Mouse (Mus musculus): Measurements from ENCODE around the gene Cnot6l. TPM values are rescaled to one million over a fixed set of nuclear protein-coding genes. Genes with fewer than 3 reads are reported as not detected.

Gene Cnot6l
- polyA plus RNA-seq (2012), result 0.01 and 0.02 TPM in 2 replicates

DNA sequence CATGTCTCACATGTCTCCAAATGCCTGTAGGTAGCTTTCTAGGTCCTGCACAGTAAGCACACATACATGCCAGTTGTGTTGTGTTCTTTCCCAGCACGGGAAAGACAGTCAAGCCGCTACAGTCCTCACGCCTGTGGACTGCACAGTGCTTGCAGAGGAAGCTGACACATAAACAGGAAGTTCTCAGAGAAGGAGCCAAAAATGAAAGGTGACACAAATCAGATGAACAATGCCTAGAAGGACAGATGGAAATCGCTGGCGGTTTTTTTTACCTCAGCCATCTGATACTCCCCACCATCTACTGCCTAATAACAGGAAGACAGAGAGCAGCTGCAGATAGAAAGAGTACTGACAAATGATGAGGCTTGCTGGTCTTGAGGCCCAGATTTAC, at the start of gene Cnot6l:
Cnot6l (minus strand) TSS at position 151 of the 391 bp plus-strand sequence.
- Histone ChIP-seq H3K4me3 (replicated peaks) (peak within 1 kb of the TSS; percentile 95), H3K36me3 (ENCODE audit: control insufficient read depth) (no peaks in the 10 kb centered on the region), H3K27me3 (ENCODE audit: control insufficient read depth) (no peaks in the 10 kb centered on the region), H3K9me3 (ENCODE audit: control insufficient read depth, low read length) (peaks cover 4% of the 10 kb centered on the region), H3K4me1 (ENCODE audit: control insufficient read depth) (peaks cover 33% of the 10 kb centered on the region)
- no peak for TF ChIP-seq TAL1 (IDR thresholded peaks at IDR 0.05; ENCODE audit: low read length)
- TF ChIP-seq GATA1 (IDR thresholded peaks at IDR 0.05; ENCODE audit: low read length), result no peak

DNA sequence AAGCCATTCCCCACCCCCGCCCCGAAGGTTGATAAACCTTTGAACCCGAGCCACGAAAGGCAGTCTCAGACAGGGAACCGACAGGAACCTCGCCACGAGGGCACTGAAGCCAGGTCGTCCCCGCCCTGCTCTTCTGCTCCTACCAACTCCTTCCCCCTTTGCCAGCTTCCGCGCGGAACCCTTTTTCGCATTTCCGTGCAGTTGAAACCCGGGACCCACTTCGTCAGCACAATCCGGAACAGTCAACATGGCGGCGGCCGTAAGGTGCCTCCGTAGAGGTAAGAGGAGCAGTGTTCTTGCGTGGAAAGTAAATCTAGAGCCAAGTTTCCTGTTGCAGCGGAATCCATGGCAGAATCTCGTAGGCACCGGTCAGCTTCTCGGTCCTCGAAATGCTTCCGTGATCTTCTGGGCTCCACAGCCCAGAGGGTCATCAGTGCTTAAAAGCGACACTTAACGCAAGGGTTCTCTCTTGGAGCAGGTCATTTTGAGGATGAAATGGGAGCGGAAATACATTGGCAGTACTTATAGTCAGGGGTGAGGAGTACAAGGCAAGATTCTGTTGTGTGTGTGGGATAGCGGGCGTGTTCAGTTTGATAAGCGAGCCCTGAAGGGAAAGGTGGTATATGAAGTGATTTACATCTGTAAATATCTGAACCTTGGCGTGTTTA, 46.1 kb upstream of the Cnot6l start:
- no peaks in the 10 kb centered on the region for H3K27me3 ChIP-seq (ENCODE audit: control insufficient read depth)
- H3K4me3 ChIP-seq (replicated peaks), result peak overlapping the region; percentile 70
- peaks cover 27% of the 10 kb centered on the region for H3K4me1 ChIP-seq (ENCODE audit: control insufficient read depth)
- H3K9me3 ChIP-seq (ENCODE audit: control insufficient read depth, low read length), result no peaks in the 10 kb centered on the region
- no peak for TF ChIP-seq GATA1 (IDR thresholded peaks at IDR 0.05; ENCODE audit: low read length)
- no peak for TF ChIP-seq TAL1 (IDR thresholded peaks at IDR 0.05; ENCODE audit: low read length)
- H3K36me3 ChIP-seq (ENCODE audit: control insufficient read depth), result peaks cover 15% of the 10 kb centered on the region

DNA sequence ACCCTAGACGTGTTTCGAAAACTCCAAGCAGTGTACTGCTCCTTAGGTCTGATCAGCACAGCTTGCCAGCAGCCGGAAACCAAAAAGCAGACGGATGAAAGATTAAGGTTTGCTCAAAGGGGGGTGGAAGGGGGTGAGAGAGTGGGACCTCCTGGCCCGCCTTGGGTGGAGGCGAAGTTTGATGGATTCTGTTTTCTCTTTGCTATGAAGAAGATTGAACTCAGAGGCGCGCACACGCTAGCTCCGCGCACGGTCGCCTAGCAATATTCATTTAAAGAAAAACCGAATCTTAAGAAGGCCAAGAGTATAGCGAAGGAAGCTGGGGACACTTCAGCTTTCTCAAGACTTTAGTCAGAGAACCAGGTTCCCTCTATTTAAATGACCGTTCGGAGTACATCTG, 45.5 kb upstream of the Cnot6l start, which contains the start of gene Mrpl1:
Mrpl1 (plus strand) TSS at position 35 of the 400 bp plus-strand sequence.
- TF ChIP-seq TAL1 (IDR thresholded peaks at IDR 0.05; ENCODE audit: low read length) (no peak), GATA1 (IDR thresholded peaks at IDR 0.05; ENCODE audit: low read length) (no peak)
- H3K4me3 ChIP-seq (replicated peaks), result peak within 1 kb of the TSS; percentile 70
- H3K9me3 ChIP-seq (ENCODE audit: control insufficient read depth, low read length), result no peaks in the 10 kb centered on the region
- H3K36me3 ChIP-seq (ENCODE audit: control insufficient read depth), result peaks cover 11% of the 10 kb centered on the region
- no peaks in the 10 kb centered on the region for H3K27me3 ChIP-seq (ENCODE audit: control insufficient read depth)
- peaks cover 27% of the 10 kb centered on the region for H3K4me1 ChIP-seq (ENCODE audit: control insufficient read depth)

- Histone ChIP-seq H3K27me3 (ENCODE audit: control insufficient read depth) (no peaks in the 10 kb centered on the region), H3K4me1 (ENCODE audit: control insufficient read depth) (peaks cover 27% of the 10 kb centered on the region), H3K4me3 (replicated peaks) (no peak overlapping the region), H3K36me3 (ENCODE audit: control insufficient read depth) (peaks cover 3% of the 10 kb centered on the region), H3K9me3 (ENCODE audit: control insufficient read depth, low read length) (no peaks in the 10 kb centered on the region)
- no peak for TF ChIP-seq GATA1 (IDR thresholded peaks at IDR 0.05; ENCODE audit: low read length)
- no peak for TF ChIP-seq TAL1 (IDR thresholded peaks at IDR 0.05; ENCODE audit: low read length)
Measured at GRCm38 (mm10) chr5:96208543-96208942, 44.6 kb upstream of the Cnot6l start.

DNA sequence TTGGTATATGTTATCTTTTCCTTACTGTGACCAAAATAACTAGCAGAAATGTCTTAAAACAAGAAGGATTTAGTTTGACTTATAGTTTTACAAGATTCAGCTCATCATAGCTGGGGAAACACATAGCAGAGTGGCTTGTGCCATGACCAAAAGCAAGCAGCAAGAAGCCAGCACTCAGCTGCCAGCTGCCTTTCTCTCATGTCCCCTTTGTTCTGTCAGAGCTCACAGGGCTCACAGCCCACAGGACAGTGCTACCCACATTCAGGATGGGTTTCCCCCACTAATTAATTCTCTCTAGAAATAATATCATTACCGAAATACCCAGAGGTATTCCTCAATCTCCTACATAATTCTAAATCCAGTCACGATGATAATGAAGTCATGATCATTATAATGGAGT, 43.6 kb upstream of the Cnot6l start:
- no peak for TF ChIP-seq GATA1 (IDR thresholded peaks at IDR 0.05; ENCODE audit: low read length)
- TF ChIP-seq TAL1 (IDR thresholded peaks at IDR 0.05; ENCODE audit: low read length), result no peak
- Histone ChIP-seq H3K4me3 (replicated peaks) (no peak overlapping the region), H3K4me1 (ENCODE audit: control insufficient read depth) (peaks cover 27% of the 10 kb centered on the region), H3K36me3 (ENCODE audit: control insufficient read depth) (no peaks in the 10 kb centered on the region; the same call in 1 of the 2 replicates), H3K27me3 (ENCODE audit: control insufficient read depth) (no peaks in the 10 kb centered on the region), H3K9me3 (ENCODE audit: control insufficient read depth, low read length) (no peaks in the 10 kb centered on the region)

DNA sequence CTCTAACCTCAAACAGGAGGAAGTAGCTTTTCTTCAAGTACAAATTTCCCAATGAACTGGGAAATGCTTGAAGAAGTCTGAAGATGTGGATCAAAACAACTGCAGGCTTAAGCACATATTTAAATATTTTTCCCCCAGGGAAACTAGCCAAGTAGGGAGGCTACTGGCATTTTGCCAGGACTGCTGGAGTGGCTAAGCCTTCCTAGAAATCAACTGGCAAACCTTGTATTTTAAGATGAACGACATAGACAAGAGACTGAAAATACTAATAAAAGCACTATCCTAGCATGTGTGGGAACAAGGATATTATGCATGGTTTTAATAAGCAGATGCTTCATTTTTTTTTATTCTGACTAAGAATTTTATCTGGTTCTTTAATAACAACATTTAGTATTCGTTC, 42.9 kb upstream of the Cnot6l start:
- no peaks in the 10 kb centered on the region for H3K9me3 ChIP-seq (ENCODE audit: control insufficient read depth, low read length)

GRCm38 (mm10) chr5:96201462-96202154, 37.6 kb upstream of the Cnot6l start:
- Histone ChIP-seq H3K27me3 (ENCODE audit: control insufficient read depth) (no peaks in the 10 kb centered on the region), H3K9me3 (ENCODE audit: control insufficient read depth, low read length) (no peaks in the 10 kb centered on the region), H3K36me3 (ENCODE audit: control insufficient read depth) (no peaks in the 10 kb centered on the region), H3K4me1 (ENCODE audit: control insufficient read depth) (peaks cover 24% of the 10 kb centered on the region), H3K4me3 (replicated peaks) (no peak overlapping the region)
- TF ChIP-seq GATA1 (IDR thresholded peaks at IDR 0.05; ENCODE audit: low read length) (no peak), TAL1 (IDR thresholded peaks at IDR 0.05; ENCODE audit: low read length) (no peak)

More for the DNA sequence above, 42.9 kb upstream of the Cnot6l start:
- H3K27me3 ChIP-seq (ENCODE audit: control insufficient read depth), result no peaks in the 10 kb centered on the region
- TF ChIP-seq GATA1 (IDR thresholded peaks at IDR 0.05; ENCODE audit: low read length) (no peak), TAL1 (IDR thresholded peaks at IDR 0.05; ENCODE audit: low read length) (no peak)
- H3K4me1 ChIP-seq (ENCODE audit: control insufficient read depth), result peaks cover 31% of the 10 kb centered on the region
- no peaks in the 10 kb centered on the region; the same call in 1 of the 2 replicates for H3K36me3 ChIP-seq (ENCODE audit: control insufficient read depth)
- H3K4me3 ChIP-seq (replicated peaks), result no peak overlapping the region

- no peaks in the 10 kb centered on the region for H3K9me3 ChIP-seq (ENCODE audit: control insufficient read depth, low read length)
- H3K4me3 ChIP-seq (replicated peaks), result no peak overlapping the region
- H3K36me3 ChIP-seq (ENCODE audit: control insufficient read depth), result no peaks in the 10 kb centered on the region
- H3K4me1 ChIP-seq (ENCODE audit: control insufficient read depth), result peaks cover 24% of the 10 kb centered on the region
- TF ChIP-seq TAL1 (IDR thresholded peaks at IDR 0.05; ENCODE audit: low read length), result no peak
- TF ChIP-seq GATA1 (IDR thresholded peaks at IDR 0.05; ENCODE audit: low read length), result no peak
- H3K27me3 ChIP-seq (ENCODE audit: control insufficient read depth), result no peaks in the 10 kb centered on the region
Measured at GRCm38 (mm10) chr5:96200269-96200668, 36.3 kb upstream of the Cnot6l start.

- Histone ChIP-seq H3K9me3 (ENCODE audit: control insufficient read depth, low read length) (no peaks in the 10 kb centered on the region), H3K36me3 (ENCODE audit: control insufficient read depth) (no peaks in the 10 kb centered on the region), H3K27me3 (ENCODE audit: control insufficient read depth) (no peaks in the 10 kb centered on the region), H3K4me3 (replicated peaks) (no peak overlapping the region), H3K4me1 (ENCODE audit: control insufficient read depth) (peaks cover 24% of the 10 kb centered on the region)
- TF ChIP-seq TAL1 (IDR thresholded peaks at IDR 0.05; ENCODE audit: low read length) (no peak), GATA1 (IDR thresholded peaks at IDR 0.05; ENCODE audit: low read length) (no peak)
Measured at GRCm38 (mm10) chr5:96198271-96198670, 34.3 kb upstream of the Cnot6l start.
